Mouse (Mus musculus): ENCODE results near the gene Zfp592. TPM values are rescaled to one million over a fixed set of nuclear protein-coding genes. Genes with fewer than 3 reads are reported as not detected.

Zfp592 gene
- total and polyA plus RNA-seq, 3 experiments, result 11.0 to 17.1 (median 16.1) TPM

DNA sequence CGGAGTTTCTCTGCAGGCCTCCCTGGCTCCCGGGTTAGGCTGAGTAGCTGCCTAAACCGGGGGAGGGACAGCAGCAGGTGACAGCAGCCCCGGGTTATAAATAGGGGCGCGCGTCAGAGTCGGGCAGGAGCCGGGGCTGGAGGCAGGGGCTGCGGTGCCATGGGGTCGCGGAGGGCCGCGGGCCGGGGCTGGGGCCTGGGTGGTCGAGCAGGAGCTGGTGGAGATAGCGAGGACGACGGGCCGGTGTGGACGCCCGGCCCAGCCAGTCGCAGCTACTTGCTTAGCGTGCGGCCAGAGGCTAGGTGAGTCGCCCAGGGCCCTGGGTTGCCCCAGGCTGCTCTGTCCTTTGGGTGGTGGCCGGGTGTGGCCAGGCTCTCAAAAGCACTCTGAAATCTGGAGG is 64.0 kb downstream of the Zfp592 start, which contains the start of gene Alpk3:
Alpk3 (plus strand) TSS at position 130 of the 400 bp plus-strand sequence.
- DNase-seq, result peak; percentile 68 to 70
- TF ChIP-seq EP300 (IDR thresholded peaks at IDR 0.05; ENCODE audit: insufficient read depth, low read depth, low read length) (no peak), POLR2A (IDR thresholded peaks at IDR 0.05; ENCODE audit: insufficient read depth, low read depth, low read length) (peak; percentile 74)
- H3K27ac ChIP-seq, result peak within 1 kb of the TSS; percentile 95
- peak within 1 kb of the TSS; percentile 51 for H3K4me3 ChIP-seq
- intact Hi-C loops (cut with DNase I), result loop anchor here (10.0 kb wide), 1 partner anchor 173 kb away; no protein-coding TSS in a partner anchor
- H3K79me2 ChIP-seq (replicated peaks; ENCODE audit: control insufficient read depth, insufficient read depth, low read length), result no peaks in the 10 kb centered on the region
- no peaks in the 10 kb centered on the region for H3K27me3 ChIP-seq (ENCODE audit: control insufficient read depth, insufficient read depth, low read length)
- H3K9ac ChIP-seq (ENCODE audit: low read depth, low read length), result peak within 1 kb of the TSS; percentile 95
- H3K36me3 ChIP-seq (ENCODE audit: control insufficient read depth, insufficient read depth, low read length), result no peaks in the 10 kb centered on the region
- H3K4me1 ChIP-seq (ENCODE audit: control insufficient read depth, insufficient read depth, low read length), result peaks cover 7% of the 10 kb centered on the region
- 37% methylated on average over 27 of the region's 27 CpGs for WGBS

GRCm38 (mm10) chr7:81057901-81058711 is 64.6 kb downstream of the Zfp592 start:
- Histone ChIP-seq H3K9ac (ENCODE audit: low read depth, low read length) (peak overlapping the region; percentile 95), H3K36me3 (ENCODE audit: control insufficient read depth, insufficient read depth, low read length) (no peaks in the 10 kb centered on the region), H3K79me2 (replicated peaks; ENCODE audit: control insufficient read depth, insufficient read depth, low read length) (0 out of 2 replicates have a peak, but pooled peaks cover 1% of the 10 kb centered on the region), H3K27me3 (ENCODE audit: control insufficient read depth, insufficient read depth, low read length) (no peaks in the 10 kb centered on the region), H3K4me3 (peak overlapping the region; percentile 51), H3K27ac (peak overlapping the region; percentile 95), H3K4me1 (ENCODE audit: control insufficient read depth, insufficient read depth, low read length) (peaks cover 7% of the 10 kb centered on the region)
- intact Hi-C loops (cut with DNase I), result loop anchor here (10.0 kb wide), 1 partner anchor 173 kb away; no protein-coding TSS in a partner anchor
- WGBS, result 31% methylated on average over 6 of the region's 6 CpGs
- DNase-seq, result no peak
- no peak for TF ChIP-seq POLR2A (IDR thresholded peaks at IDR 0.05; ENCODE audit: insufficient read depth, low read depth, low read length)
- no peak for TF ChIP-seq EP300 (IDR thresholded peaks at IDR 0.05; ENCODE audit: insufficient read depth, low read depth, low read length)
- TF ChIP-seq CTCF (IDR thresholded peaks at IDR 0.05), result no peak

GRCm38 (mm10) chr7:81058712-81059154 is 65.3 kb downstream of the Zfp592 start:
- H3K4me3 ChIP-seq, result peak overlapping the region; percentile 51
- 20% methylated on average over 9 of the region's 9 CpGs for WGBS
- DNase-seq, result no peak
- TF ChIP-seq CTCF (IDR thresholded peaks at IDR 0.05) (no peak), EP300 (IDR thresholded peaks at IDR 0.05; ENCODE audit: insufficient read depth, low read depth, low read length) (no peak), POLR2A (IDR thresholded peaks at IDR 0.05; ENCODE audit: insufficient read depth, low read depth, low read length) (no peak)
- H3K9ac ChIP-seq (ENCODE audit: low read depth, low read length), result peak overlapping the region; percentile 95
- H3K79me2 ChIP-seq (replicated peaks; ENCODE audit: control insufficient read depth, insufficient read depth, low read length), result 0 out of 2 replicates have a peak, but pooled peaks cover 1% of the 10 kb centered on the region
- intact Hi-C loops (cut with DNase I), result loop anchor here (10.0 kb wide), 1 partner anchor 174 kb away; no protein-coding TSS in a partner anchor
- no peaks in the 10 kb centered on the region for H3K27me3 ChIP-seq (ENCODE audit: control insufficient read depth, insufficient read depth, low read length)
- peaks cover 7% of the 10 kb centered on the region for H3K4me1 ChIP-seq (ENCODE audit: control insufficient read depth, insufficient read depth, low read length)
- no peaks in the 10 kb centered on the region for H3K36me3 ChIP-seq (ENCODE audit: control insufficient read depth, insufficient read depth, low read length)
- H3K27ac ChIP-seq, result peak overlapping the region; percentile 95

GRCm38 (mm10) chr7:81059388-81059787 is 65.9 kb downstream of the Zfp592 start:
- peak overlapping the region; percentile 95 for H3K27ac ChIP-seq
- no peaks in the 10 kb centered on the region for H3K36me3 ChIP-seq (ENCODE audit: control insufficient read depth, insufficient read depth, low read length)
- WGBS, result 26% methylated on average over 5 of the region's 5 CpGs
- peaks cover 7% of the 10 kb centered on the region for H3K4me1 ChIP-seq (ENCODE audit: control insufficient read depth, insufficient read depth, low read length)
- intact Hi-C loops (cut with DNase I), result loop anchor here (10.0 kb wide), 1 partner anchor 175 kb away; no protein-coding TSS in a partner anchor
- DNase-seq, result peak in 1 of 2 experiments; percentile 56
- no peaks in the 10 kb centered on the region for H3K27me3 ChIP-seq (ENCODE audit: control insufficient read depth, insufficient read depth, low read length)
- no peak overlapping the region for H3K9ac ChIP-seq (ENCODE audit: low read depth, low read length)
- TF ChIP-seq CTCF (IDR thresholded peaks at IDR 0.05) (no peak), EP300 (IDR thresholded peaks at IDR 0.05; ENCODE audit: insufficient read depth, low read depth, low read length) (0 out of 2 replicates have a peak, but pooled peaks have one; percentile 21), POLR2A (IDR thresholded peaks at IDR 0.05; ENCODE audit: insufficient read depth, low read depth, low read length) (peak; percentile 5; the same call in 1 of the 2 replicates)
- H3K79me2 ChIP-seq (replicated peaks; ENCODE audit: control insufficient read depth, insufficient read depth, low read length), result 0 out of 2 replicates have a peak, but pooled peaks cover 1% of the 10 kb centered on the region
- H3K4me3 ChIP-seq, result peak overlapping the region; percentile 51

GRCm38 (mm10) chr7:81060908-81061307 is 67.4 kb downstream of the Zfp592 start:
- no peak overlapping the region; the same call in 1 of the 2 replicates for H3K27ac ChIP-seq
- DNase-seq, result no peak
- H3K36me3 ChIP-seq (ENCODE audit: control insufficient read depth, insufficient read depth, low read length), result no peaks in the 10 kb centered on the region
- TF ChIP-seq EP300 (IDR thresholded peaks at IDR 0.05; ENCODE audit: insufficient read depth, low read depth, low read length) (no peak), POLR2A (IDR thresholded peaks at IDR 0.05; ENCODE audit: insufficient read depth, low read depth, low read length) (no peak), CTCF (IDR thresholded peaks at IDR 0.05) (peak; percentile 70)
- 0 out of 2 replicates have a peak, but pooled peaks cover 1% of the 10 kb centered on the region for H3K79me2 ChIP-seq (replicated peaks; ENCODE audit: control insufficient read depth, insufficient read depth, low read length)
- H3K4me1 ChIP-seq (ENCODE audit: control insufficient read depth, insufficient read depth, low read length), result peaks cover 7% of the 10 kb centered on the region
- no peak overlapping the region for H3K4me3 ChIP-seq
- no peak overlapping the region for H3K9ac ChIP-seq (ENCODE audit: low read depth, low read length)
- intact Hi-C loops (cut with DNase I), result loop anchor here (5.0 kb wide), 1 partner anchor 91 kb away; no protein-coding TSS in a partner anchor
- 86% methylated on average over 2 of the region's 2 CpGs for WGBS
- no peaks in the 10 kb centered on the region for H3K27me3 ChIP-seq (ENCODE audit: control insufficient read depth, insufficient read depth, low read length)

Data from heart, adult 2 months (tissue).